Mouse (Mus musculus): Measurements from ENCODE around the gene Kif16b.
A peak's percentile ranks its signal among the peaks of the same experiment; 100 is the strongest.

The Kif16b gene

DNA sequence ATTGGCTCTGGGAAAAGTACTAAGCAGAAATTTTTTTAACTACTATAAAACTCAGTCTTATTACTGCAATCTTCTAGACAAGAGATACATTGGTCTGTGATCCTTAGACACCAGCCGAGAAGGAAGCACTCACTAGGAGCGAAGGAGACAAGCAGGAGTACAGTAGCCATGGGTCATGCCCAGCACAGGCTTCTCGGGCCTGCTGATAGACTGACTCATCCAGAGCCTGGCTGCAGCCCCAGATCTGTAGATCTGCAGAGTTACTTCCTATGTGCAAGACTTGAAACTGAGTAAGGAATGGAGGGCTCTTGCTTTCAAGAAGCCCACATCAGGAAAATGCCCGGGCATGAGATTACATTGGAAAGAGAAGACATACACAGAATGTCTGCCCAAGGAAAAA is 169.0 kb downstream of the Kif16b start:
- no peak for DNase-seq (ENCODE audit: low spot score)

DNA sequence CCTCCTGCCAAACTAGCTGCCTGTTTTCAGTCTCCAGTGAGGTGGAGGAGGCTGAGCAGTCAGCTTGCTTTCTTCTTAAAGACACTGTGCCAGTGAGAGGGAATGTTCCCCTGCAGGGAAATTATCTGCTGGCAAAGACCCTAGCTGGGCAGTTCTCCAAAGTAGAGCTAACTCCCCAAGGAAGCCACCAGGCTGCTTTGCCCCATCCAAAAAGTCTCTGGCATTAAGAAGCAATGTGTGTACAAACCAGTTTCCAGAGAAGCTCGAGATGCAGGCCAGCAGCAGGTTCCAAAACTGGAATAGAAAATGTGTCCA is 169.6 kb downstream of the Kif16b start:
- no peak for DNase-seq (ENCODE audit: low spot score)

DNA sequence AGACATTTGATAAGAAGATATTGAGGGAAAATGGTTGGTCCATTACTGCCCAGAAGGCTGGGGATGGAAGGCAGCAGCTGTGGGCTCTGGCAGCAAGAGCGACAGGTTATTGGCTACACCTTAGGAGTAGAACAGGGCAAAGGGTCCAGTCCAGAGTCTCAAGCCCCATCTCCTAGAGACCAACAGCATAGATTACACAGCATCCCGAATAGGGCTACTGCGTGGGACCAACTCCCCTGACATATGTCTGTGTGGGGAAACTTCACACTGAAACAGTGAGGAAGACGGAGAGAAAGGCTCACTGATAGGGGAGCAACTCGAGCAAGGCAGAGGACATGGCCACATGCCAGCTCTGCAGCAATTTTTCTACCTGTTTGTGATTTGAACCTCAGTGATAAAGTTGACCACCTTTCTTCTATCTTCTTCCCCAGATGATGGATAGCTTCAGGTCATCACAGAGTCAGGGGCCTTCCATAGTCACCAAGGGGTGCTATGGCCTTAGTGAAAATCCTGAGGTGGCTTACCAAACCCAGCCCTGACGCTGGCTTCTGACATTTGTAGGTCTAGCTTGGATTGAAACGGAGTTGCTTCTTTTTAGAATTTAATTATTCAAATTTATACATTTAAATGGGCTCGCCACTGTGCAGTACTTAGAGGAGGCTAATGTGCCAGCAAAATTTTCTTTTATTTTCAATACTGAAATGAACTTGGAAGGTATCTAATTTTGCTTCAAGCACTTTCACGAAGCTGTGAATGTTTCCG is 170.1 kb downstream of the Kif16b start:
- DNase-seq (ENCODE audit: low spot score), result no peak

GRCm38 (mm10) chr2:142724215-142725001 is 176.9 kb downstream of the Kif16b start:
- no peak for DNase-seq (ENCODE audit: low spot score)

DNA sequence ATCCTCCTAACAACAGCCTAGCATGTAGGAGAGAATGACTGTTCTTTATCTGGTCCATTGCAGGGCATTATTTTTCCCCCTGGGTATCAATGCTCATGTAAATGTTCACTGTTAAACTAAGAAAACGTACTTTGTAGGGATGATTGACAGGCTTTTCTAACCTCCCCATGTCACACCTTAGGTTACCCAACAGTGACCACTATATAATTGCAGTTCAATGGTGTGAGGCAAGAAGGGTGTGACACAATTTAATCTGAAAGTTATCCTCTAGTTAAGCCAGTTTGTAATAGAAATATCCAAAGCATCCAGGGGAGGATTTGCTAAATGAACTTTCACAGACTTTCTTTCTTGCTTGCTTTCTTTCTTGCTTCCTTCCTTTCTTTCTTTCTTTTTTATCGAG is 181.2 kb downstream of the Kif16b start:
- no peak for DNase-seq (ENCODE audit: low spot score)

GRCm38 (mm10) chr2:142718998-142719397 is 182.3 kb downstream of the Kif16b start:
- DNase-seq (ENCODE audit: low spot score), result no peak

GRCm38 (mm10) chr2:142717591-142717990 is 183.7 kb downstream of the Kif16b start:
- no peak for DNase-seq (ENCODE audit: low spot score)

DNA sequence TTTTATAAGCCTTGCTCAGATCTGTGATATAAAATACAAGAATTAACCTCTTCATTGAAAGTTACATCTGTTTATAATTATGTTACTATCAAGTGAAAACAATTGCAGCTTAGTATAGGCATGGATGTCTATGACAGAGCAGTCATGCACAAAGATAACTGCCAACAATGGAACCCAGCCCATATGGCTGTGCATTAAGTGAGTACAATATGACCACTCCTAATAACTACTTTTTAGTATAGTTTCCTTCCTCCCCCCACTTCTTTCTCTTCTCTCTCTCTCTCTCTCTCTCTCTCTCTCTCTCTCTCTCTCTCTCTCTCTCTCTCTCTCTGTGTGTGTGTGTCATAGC is 185.4 kb downstream of the Kif16b start:
- DNase-seq (ENCODE audit: low spot score), result no peak

DNA sequence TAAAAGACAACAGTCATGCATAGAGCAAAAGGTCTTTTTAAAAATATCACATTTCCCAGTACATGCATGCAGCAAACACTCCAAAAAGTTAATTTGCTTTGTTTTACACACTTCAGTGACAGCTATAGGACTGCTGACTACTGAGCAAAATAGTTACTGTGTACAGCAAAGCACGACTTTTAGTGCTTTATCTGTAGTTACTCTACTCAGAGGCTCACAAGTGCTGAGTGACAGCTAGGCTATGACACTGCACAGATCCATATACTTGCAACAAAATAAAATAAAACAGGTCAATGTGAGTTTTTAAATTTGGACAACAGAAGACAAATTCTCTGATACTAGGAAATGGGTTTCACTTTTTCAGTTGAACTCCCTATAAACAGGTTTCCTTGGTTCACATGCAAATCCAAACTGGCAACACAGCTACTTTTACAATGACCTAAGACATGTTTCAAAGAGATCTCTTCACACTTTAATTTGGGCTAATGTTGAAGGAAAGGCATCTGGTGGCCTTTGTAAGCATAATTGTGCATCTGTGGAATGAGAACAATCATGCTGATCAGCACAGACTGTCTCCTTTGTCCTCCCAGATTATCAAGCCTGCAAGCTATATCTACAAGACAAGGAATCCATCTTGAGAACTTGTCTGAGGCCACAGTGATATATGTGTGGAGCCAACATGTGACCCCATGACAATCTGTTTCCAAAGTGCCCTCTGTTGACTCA is 186.0 kb downstream of the Kif16b start:
- DNase-seq (ENCODE audit: low spot score), result no peak

- DNase-seq (ENCODE audit: low spot score), result no peak
Observed at GRCm38 (mm10) chr2:142712727-142713126, 188.6 kb downstream of the Kif16b start.

GRCm38 (mm10) chr2:142709326-142709725 is 192.0 kb downstream of the Kif16b start:
- DNase-seq (ENCODE audit: low spot score), result no peak

GRCm38 (mm10) chr2:142700689-142701088 is 200.6 kb downstream of the Kif16b start:
- peak; percentile 9 for DNase-seq (ENCODE audit: low spot score)

GRCm38 (mm10) chr2:142698650-142699049 is 202.7 kb downstream of the Kif16b start:
- DNase-seq (ENCODE audit: low spot score), result no peak

GRCm38 (mm10) chr2:142694936-142695331 is 206.4 kb downstream of the Kif16b start:
- DNase-seq (ENCODE audit: low spot score), result no peak

DNA sequence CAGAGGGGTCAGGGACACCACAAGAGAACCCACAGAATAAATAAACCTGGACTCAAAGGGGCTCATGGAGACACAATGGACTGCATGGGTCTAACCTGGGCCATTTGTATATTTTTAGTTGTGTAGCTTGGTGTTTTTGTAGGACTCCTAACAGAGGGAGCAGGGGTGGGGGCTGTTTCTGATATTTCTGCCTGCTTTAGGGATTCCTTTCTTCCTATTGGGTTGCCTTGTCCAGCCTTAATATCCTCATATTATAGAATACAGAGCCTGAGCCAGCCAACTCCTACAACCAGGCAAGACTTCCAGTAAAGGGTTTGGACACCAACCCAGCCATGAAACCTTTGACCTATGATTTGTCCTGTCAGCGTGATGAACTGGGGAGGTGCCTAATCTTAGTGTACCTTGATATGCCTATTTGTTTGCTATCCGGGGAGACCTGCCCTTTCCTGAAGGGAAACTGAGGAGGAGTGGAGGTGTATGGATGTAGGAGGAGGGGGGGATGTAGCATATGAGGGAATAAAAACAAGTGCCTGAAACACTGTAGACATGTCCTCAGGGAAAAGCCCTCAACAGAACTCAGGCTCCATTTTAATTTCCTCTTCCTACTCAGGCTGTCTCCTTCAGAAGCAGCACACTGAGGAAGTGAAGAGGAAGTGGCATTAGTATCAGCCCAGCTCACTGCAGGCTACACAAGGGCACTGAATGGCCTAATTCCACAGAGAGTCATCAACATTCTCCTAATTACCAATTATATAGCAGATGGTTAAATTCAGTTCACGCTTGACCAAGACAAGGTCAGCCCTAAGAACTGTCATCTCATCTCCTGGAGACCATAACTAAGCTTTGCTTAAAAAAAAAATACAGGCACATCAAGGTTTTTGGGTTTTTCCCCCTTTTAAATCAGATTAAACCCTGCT is 207.1 kb downstream of the Kif16b start:
- no peak for DNase-seq (ENCODE audit: low spot score)

- no peak for DNase-seq (ENCODE audit: low spot score)
Observed at GRCm38 (mm10) chr2:142693461-142693860, 207.9 kb downstream of the Kif16b start.

DNA sequence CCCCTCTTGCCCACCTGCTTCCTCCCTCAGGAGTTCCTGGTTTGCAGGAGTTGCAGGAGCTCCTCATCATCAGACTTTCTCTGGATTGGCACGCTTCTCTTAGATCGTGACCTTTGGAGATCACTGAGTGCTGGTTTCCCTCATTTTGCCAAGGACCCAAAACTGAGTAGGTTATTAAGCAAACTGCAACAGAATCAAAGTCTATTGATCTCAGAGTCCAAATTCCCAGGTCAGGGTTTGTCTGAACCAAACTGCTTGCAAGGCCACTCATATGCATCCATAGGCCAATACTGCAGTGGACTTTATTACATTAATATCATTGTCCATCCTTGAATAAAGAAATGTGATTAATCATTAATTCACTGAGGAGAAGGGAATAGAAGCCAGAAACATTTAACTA is 211.8 kb downstream of the Kif16b start:
- no peak for DNase-seq (ENCODE audit: low spot score)

- no peak for DNase-seq (ENCODE audit: low spot score)
Observed at GRCm38 (mm10) chr2:142687936-142688514, 213.3 kb downstream of the Kif16b start.

DNA sequence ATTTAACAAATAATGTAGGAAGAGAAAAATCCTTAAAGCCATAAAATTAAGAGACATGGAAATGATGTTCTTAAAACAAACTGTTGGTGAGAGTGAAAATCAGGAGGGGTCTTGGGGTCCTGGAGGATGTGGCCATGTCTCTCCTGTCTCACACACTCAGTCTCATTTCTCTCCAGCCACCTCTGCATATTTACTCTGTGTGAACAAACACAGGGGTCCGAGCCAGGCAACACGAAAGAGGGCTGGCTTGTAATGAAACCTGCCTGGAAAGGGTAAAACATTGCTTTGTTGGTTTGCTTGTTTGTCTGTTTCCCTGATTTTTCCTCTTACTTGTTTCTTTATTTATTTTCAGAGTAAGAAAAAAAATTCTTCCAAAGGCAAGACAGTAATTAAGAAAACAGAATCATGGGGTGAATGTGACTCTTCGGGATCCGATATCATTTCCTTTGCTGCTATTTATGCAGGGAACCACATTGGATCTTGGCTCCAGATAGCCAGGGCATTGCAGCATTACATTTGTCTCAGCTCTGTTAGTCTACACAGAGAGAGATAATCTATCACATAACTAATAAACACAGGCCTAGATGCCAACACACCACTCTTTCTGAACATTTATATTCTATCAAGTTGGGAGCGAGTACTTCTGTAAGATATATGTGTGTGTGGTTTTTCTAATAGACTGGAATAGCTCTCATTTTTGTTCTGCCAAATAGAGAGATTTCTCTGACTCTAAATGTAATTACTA is 218.2 kb downstream of the Kif16b start:
- no peak for DNase-seq (ENCODE audit: low spot score)

DNA sequence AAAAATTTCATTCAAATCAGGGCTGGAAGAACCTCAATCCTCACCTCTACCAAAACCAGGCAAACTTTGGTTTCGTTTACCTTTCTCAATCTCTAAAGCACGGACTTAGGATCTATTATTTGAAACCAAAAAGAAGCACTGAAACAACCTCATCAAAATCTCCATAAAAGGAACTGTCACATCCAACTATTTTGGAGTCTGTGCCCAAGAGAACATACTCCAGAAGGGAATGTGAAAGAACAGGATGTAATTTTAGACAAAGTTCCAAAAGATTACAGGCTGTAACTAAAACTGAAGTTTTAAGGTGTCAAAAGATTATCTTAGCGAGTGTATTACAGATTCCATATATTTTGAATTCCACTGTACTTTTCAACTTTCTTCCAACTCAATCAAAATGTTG is 232.9 kb downstream of the Kif16b start:
- DNase-seq (ENCODE audit: low spot score), result no peak

DNA sequence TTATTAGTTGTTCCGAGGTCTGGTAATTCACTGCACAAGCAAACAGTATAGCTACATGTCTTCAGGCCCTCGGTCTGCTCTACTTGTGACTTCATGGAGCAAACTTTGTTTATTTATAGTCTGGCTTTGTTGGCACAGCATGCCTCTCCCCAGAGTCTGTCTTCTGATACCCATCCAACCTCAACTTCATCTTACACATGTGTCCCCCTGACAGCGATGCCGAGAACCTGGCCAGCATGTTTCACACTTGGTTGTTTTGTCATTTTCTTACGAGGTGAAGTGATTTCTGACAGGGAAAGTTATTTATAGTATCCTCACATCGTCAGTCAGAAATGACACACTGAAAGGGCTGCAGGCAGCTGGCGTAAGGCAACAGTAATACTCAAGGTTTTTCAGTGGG is 249.7 kb downstream of the Kif16b start:
- DNase-seq (ENCODE audit: low spot score), result no peak

Measured in urinary bladder, postnatal 25 days (tissue).